Mouse (Mus musculus) hindbrain, postnatal 0 days (tissue): ENCODE data around the gene Kif1a. TPM values are rescaled to one million over a fixed set of nuclear protein-coding genes. Genes with fewer than 3 reads are reported as not detected.
"Not testable (repeated sequence)": the region's sequence is repeated elsewhere in the genome, so short reads cannot be mapped to it uniquely, and the experiment has no call there.

Experiments
- ATAC-seq: fragments of 200-750 bp; cut with Nextera tagmentation; 2 replicates; pipeline ENCODE4 v1.8.0; 2017; ENCODE audit warnings: mild to moderate bottlenecking, moderate TSS enrichment, moderate library complexity
- DNase-seq: peaks from one replicate; pipeline ENCODE4 v3.0.0-alpha.2; 2015; ENCODE audit warnings: low spot score
- H3K27ac ChIP-seq: fragments of 300-500 bp; sonication (generic); 2 replicates; pipeline ENCODE4 v1.5.1; 2014; ENCODE audit warnings: mild to moderate bottlenecking
- H3K27me3 ChIP-seq: fragments of 300-500 bp; sonication (generic); 2 replicates; pipeline ENCODE4 v1.6.1; 2014; ENCODE audit warnings: low read length, mixed read lengths; ENCODE audit not compliant: insufficient read depth
- H3K36me3 ChIP-seq: fragments of 300-500 bp; sonication (generic); 2 replicates; pipeline ENCODE4 v1.6.1; 2014; ENCODE audit warnings: low read length, mixed read lengths; ENCODE audit not compliant: insufficient read depth
- H3K4me1 ChIP-seq: fragments of 300-500 bp; sonication (generic); 2 replicates; pipeline ENCODE4 v1.6.1; 2014; ENCODE audit warnings: antibody characterized with exemption, low read length, mixed read lengths; ENCODE audit not compliant: insufficient read depth
- H3K4me2 ChIP-seq: fragments of 300-500 bp; sonication (generic); 2 replicates; pipeline ENCODE4 v1.6.1; 2014; ENCODE audit warnings: low read depth, mild to moderate bottlenecking, low read length, moderate library complexity, mixed read lengths
- H3K4me3 ChIP-seq: fragments of 300-500 bp; sonication (generic); 2 replicates; pipeline ENCODE4 v1.5.1; 2014; ENCODE audit warnings: low read length
- H3K9ac ChIP-seq: fragments of 300-500 bp; sonication (generic); replicated peaks from 2 replicates; pipeline ENCODE4 v1.6.1; 2014; ENCODE audit warnings: mild to moderate bottlenecking, low read length, moderate library complexity, mixed read lengths
- H3K9me3 ChIP-seq: fragments of 300-500 bp; sonication (generic); 2 replicates; pipeline ENCODE4 v1.6.1; 2016; ENCODE audit warnings: low read length, mixed read lengths
- CTCF ChIP-seq: IDR thresholded peaks from 2 replicates; pipeline ENCODE4 v1.5.1; 2016; ENCODE audit warnings: antibody characterized with exemption, control low read depth, low read depth
- WGBS: fragments of 180-500 bp; shearing (Covaris S2); extraction: QIAGEN DNeasy Blood & Tissue Kit; methylation state at CpG from one replicate; pipeline ENCODE4 v1.1.7; 2014; 5-methylcytosine and 5-hydroxymethylcytosine counted together
- polyA plus RNA-seq: library from polyadenylated mRNA; unstranded; fragments of >200 nt; fragmentation: Nextera tagmentation; extraction: Ambion mirVana; gene quantifications from 2 replicates; pipeline ENCODE4 v1.2.1, GENCODE M21; 2015
- total RNA-seq: library from RNA; depleted of rRNA; stranded (reverse); fragments of >200 nt; gene quantifications from 2 replicates; pipeline ENCODE4 v1.2.3, GENCODE M21; 2014; rRNA removed

The Kif1a gene
- total and polyA plus RNA-seq, 2 experiments from 2014 or later: 675 to 696 TPM

- Histone ChIP-seq H3K4me3 (no peak overlapping the region), H3K9me3 (no peaks in the 10 kb centered on the region), H3K27me3 (no peaks in the 10 kb centered on the region), H3K4me1 (no peaks in the 10 kb centered on the region), H3K27ac (no peak overlapping the region), H3K9ac (no peak overlapping the region), H3K36me3 (no peaks in the 10 kb centered on the region), H3K4me2 (no peak overlapping the region)
- ATAC-seq: no peak
- WGBS: 50% methylated on average over 11 of the region's 11 CpGs
- TF ChIP-seq CTCF: no peak
- no peak for DNase-seq
Measured at GRCm38 (mm10) chr1:92979073-92979602, 122.6 kb downstream of the Kif1a start.

- no peak for ATAC-seq
- no peak overlapping the region for H3K27ac ChIP-seq
- no peaks in the 10 kb centered on the region for H3K4me1 ChIP-seq
- no peak overlapping the region for H3K4me3 ChIP-seq
- no peak for DNase-seq
- no peaks in the 10 kb centered on the region for H3K36me3 ChIP-seq
- H3K9ac ChIP-seq: no peak overlapping the region
- H3K9me3 ChIP-seq: no peaks in the 10 kb centered on the region
- no peaks in the 10 kb centered on the region for H3K27me3 ChIP-seq
- 43% methylated on average over 7 of the region's 7 CpGs for WGBS
- no peak for TF ChIP-seq CTCF
- no peak overlapping the region for H3K4me2 ChIP-seq
Measured at GRCm38 (mm10) chr1:92978645-92979044, 123.1 kb downstream of the Kif1a start.

- no peak overlapping the region for H3K9ac ChIP-seq
- no peak for TF ChIP-seq CTCF
- H3K4me1 ChIP-seq: 0 out of 2 replicates have a peak, but pooled peaks cover 2% of the 10 kb centered on the region
- H3K4me2 ChIP-seq: no peak overlapping the region
- DNase-seq: no peak
- ATAC-seq: no peak
- no peaks in the 10 kb centered on the region for H3K9me3 ChIP-seq
- no peak overlapping the region for H3K27ac ChIP-seq
- WGBS: 58% methylated on average over 6 of the region's 6 CpGs
- H3K27me3 ChIP-seq: no peaks in the 10 kb centered on the region
- H3K4me3 ChIP-seq: no peak overlapping the region
- H3K36me3 ChIP-seq: no peaks in the 10 kb centered on the region
Measured at GRCm38 (mm10) chr1:92976141-92976566, 125.6 kb downstream of the Kif1a start.

GRCm38 (mm10) chr1:92972854-92973253 lies 128.9 kb downstream of the Kif1a start:
- Histone ChIP-seq H3K27ac (no peak overlapping the region), H3K4me2 (no peak overlapping the region), H3K9ac (no peak overlapping the region), H3K9me3 (no peaks in the 10 kb centered on the region), H3K27me3 (no peaks in the 10 kb centered on the region), H3K4me1 (0 out of 2 replicates have a peak, but pooled peaks cover 2% of the 10 kb centered on the region), H3K36me3 (no peaks in the 10 kb centered on the region), H3K4me3 (no peak overlapping the region)
- 0 out of 2 replicates have a peak, but pooled peaks have one; percentile 9 for TF ChIP-seq CTCF
- WGBS: 40% methylated on average over 1 of the region's 1 CpGs
- DNase-seq: peak; percentile 75
- peak; percentile 47; the same call in 1 of the 2 replicates for ATAC-seq

GRCm38 (mm10) chr1:92971879-92972795 lies 129.6 kb downstream of the Kif1a start:
- no peaks in the 10 kb centered on the region for H3K36me3 ChIP-seq
- no peak overlapping the region for H3K4me3 ChIP-seq
- no peak for TF ChIP-seq CTCF
- 88% methylated on average over 7 of the region's 7 CpGs for WGBS
- no peak for DNase-seq
- no peaks in the 10 kb centered on the region for H3K9me3 ChIP-seq
- H3K27me3 ChIP-seq: no peaks in the 10 kb centered on the region
- no peak overlapping the region for H3K27ac ChIP-seq
- H3K4me1 ChIP-seq: 0 out of 2 replicates have a peak, but pooled peaks cover 2% of the 10 kb centered on the region
- H3K4me2 ChIP-seq: no peak overlapping the region
- no peak overlapping the region for H3K9ac ChIP-seq
- no peak for ATAC-seq

- DNase-seq, H3K36me3 ChIP-seq, H3K4me3 ChIP-seq, H3K4me2 ChIP-seq, H3K9me3 ChIP-seq, ATAC-seq, H3K9ac ChIP-seq, H3K27me3 ChIP-seq, H3K27ac ChIP-seq, H3K4me1 ChIP-seq: not testable (repeated sequence)
- WGBS: 87% methylated on average over 6 of the region's 6 CpGs
Measured at GRCm38 (mm10) chr1:92970791-92971190, 131.0 kb downstream of the Kif1a start.

Other genes starting within 250 kb of the Kif1a start
- gene Ankmy1, start 199.0 kb downstream of the Kif1a start, total RNA-seq: 0.25 TPM in 1 of 2 replicates, not detected in the other
- 0.39 and 0.62 TPM in 2 replicates for gene Ankmy1, start 199.0 kb downstream of the Kif1a start, polyA plus RNA-seq
- 25.2 and 36.6 TPM in 2 replicates for gene Dusp28, start 195.0 kb downstream of the Kif1a start, total RNA-seq
- gene Dusp28, start 195.0 kb downstream of the Kif1a start, polyA plus RNA-seq: 21.9 and 22.8 TPM in 2 replicates
- gene Rnpepl1, start 191.2 kb downstream of the Kif1a start, total RNA-seq: 58.2 and 64.9 TPM in 2 replicates
- 25.5 and 31.3 TPM in 2 replicates for gene Rnpepl1, start 191.2 kb downstream of the Kif1a start, polyA plus RNA-seq
- gene Capn10, start 167.6 kb downstream of the Kif1a start, total RNA-seq: 79.7 and 101 TPM in 2 replicates
- 50.4 and 51.0 TPM in 2 replicates for gene Capn10, start 167.6 kb downstream of the Kif1a start, polyA plus RNA-seq
- 0.32 and 0.42 TPM in 2 replicates for gene Gpr35, start 151.1 kb downstream of the Kif1a start, total RNA-seq
- gene Gpr35, start 151.1 kb downstream of the Kif1a start, polyA plus RNA-seq: 0.13 and 0.47 TPM in 2 replicates
- gene Aqp12, start 95.6 kb downstream of the Kif1a start, total RNA-seq: not detected in 2 replicates
- gene Aqp12, start 95.6 kb downstream of the Kif1a start, polyA plus RNA-seq: not detected in 2 replicates
- gene Agxt, start 33.3 kb upstream of the Kif1a start, total RNA-seq: not detected in 2 replicates
- gene Agxt, start 33.3 kb upstream of the Kif1a start, polyA plus RNA-seq: not detected in 2 replicates
- 0.05 and 0.83 TPM in 2 replicates for gene 2310007B03Rik, start 59.0 kb upstream of the Kif1a start, total RNA-seq
- gene 2310007B03Rik, start 59.0 kb upstream of the Kif1a start, polyA plus RNA-seq: 0.11 and 0.16 TPM in 2 replicates
- 1.1 and 1.3 TPM in 2 replicates for gene Crocc2, start 66.8 kb upstream of the Kif1a start, total RNA-seq
- gene Crocc2, start 66.8 kb upstream of the Kif1a start, polyA plus RNA-seq: 0.48 and 0.63 TPM in 2 replicates
- 26.7 and 33.7 TPM in 2 replicates for gene Sned1, start 133.9 kb upstream of the Kif1a start, total RNA-seq
- gene Sned1, start 133.9 kb upstream of the Kif1a start, polyA plus RNA-seq: 8.0 and 9.2 TPM in 2 replicates
- 24.0 and 33.6 TPM in 2 replicates for gene Mterf4, start 204.0 kb upstream of the Kif1a start, total RNA-seq
- 23.2 and 23.9 TPM in 2 replicates for gene Mterf4, start 204.0 kb upstream of the Kif1a start, polyA plus RNA-seq
- 10.2 TPM in 2 replicates for gene Ppp1r7, start 240.9 kb upstream of the Kif1a start, total RNA-seq
- 62.2 and 67.1 TPM in 2 replicates for gene Ppp1r7, start 240.9 kb upstream of the Kif1a start, polyA plus RNA-seq
- gene Pask, start 241.5 kb upstream of the Kif1a start, total RNA-seq: 8.4 and 15.0 TPM in 2 replicates
- 3.6 and 3.9 TPM in 2 replicates for gene Pask, start 241.5 kb upstream of the Kif1a start, polyA plus RNA-seq